Mouse (Mus musculus) kidney, adult 11 months (tissue): ENCODE measurements around the gene Fam241b.

Experiments
- DNase-seq: peaks from one replicate; pipeline ENCODE4 v3.0.0; 2022

Fam241b gene

GRCm38 (mm10) chr10:62143820-62144219 is at the start of gene Fam241b:
Gene Fam241b (minus strand): TSS chr10:62143920.
- DNase-seq: no peak

GRCm38 (mm10) chr10:62192701-62193157 is 49.0 kb upstream of the Fam241b start:
- peak; percentile 40 for DNase-seq

DNA sequence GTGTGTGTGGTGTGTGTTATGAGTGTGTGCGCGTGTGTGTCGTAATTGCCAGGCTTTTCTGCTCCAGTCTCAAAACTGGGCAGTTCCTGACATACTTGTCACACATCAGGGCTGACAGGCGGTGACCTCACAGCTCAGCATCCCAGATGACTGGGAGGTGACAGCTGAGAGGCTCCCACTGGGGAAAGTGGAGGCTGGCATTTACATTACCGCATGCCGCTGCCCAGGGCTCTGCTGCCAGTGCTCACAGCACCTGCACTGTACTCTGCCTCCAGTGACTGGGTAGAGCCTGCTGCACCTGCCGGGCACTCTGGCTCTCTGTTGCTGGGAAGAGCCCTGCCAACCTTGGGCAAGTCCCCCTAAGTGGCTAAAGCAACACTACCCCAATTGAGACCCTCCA is 47.1 kb upstream of the Fam241b start:
- no peak for DNase-seq

GRCm38 (mm10) chr10:62189910-62190309 is 46.2 kb upstream of the Fam241b start:
- no peak for DNase-seq

GRCm38 (mm10) chr10:62189303-62189702 is 45.6 kb upstream of the Fam241b start:
- DNase-seq: no peak

DNA sequence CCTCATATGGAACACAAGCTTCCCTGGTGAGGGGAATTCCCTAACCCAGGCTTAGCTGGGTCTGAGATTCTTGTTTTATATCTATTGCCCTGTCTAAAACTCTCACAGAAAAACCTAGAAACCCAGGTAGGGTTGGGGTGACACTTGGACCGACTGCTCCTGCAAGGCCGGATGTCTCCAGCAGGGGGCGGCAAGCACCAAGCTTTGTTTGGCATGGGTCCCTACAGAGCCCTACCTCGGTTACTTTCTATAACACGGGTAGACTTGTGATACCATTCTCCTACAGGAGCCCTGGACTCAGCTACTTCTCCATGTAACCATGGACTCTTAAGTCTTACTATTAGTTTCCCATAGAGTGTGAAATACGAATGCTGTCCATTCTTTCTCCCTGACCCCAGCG is 43.2 kb upstream of the Fam241b start:
- peak; percentile 69 for DNase-seq

- peak; percentile 91 for DNase-seq
Observed at GRCm38 (mm10) chr10:62183053-62183452, 39.3 kb upstream of the Fam241b start.

DNA sequence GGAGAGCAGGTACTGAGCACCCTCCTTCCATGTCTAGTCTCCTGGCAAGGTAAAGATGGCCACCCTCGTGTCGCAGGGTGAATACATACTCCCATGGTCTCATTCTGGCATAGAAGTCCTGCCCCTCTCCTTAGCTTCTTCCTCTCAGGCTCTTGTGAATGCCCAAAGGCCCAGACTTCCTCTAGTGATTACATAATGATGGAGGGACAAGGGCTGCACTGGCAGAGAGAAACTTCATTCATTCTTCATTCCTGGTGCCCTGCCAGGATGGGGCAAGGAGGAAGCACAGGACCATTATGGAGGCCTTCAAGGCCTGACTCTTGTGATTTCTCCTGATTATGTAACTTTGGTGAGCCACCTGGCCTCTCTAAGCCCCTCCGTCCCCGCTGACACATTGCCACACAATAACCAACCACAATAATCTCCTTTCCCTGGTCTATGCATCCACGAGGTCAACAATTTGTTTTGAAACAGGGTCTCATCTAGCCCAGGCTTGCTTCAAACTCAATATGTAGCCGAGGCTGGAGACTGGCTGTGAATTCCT is 38.8 kb upstream of the Fam241b start:
- no peak for DNase-seq

GRCm38 (mm10) chr10:62181701-62182100 is 38.0 kb upstream of the Fam241b start:
- no peak for DNase-seq

DNA sequence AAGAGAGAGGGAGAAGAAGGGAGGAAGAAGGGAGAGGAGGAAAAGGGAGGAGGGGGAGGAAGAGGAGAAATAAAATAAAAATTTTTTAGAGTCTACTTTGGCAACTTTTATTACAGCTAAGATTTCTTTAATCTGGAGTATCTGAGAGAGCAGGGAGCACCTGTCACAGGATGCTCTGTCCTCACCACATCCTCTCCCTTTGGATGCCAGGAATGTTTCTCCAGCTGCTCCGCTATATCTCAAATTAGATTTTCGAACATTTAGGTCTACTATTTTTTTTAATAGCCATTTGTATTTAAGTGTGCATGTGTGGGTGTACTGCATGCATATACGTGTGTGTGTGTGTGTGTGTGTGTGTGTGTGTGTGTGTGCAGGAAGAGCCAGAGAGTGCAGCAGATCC is 36.2 kb upstream of the Fam241b start:
- DNase-seq: no peak

DNA sequence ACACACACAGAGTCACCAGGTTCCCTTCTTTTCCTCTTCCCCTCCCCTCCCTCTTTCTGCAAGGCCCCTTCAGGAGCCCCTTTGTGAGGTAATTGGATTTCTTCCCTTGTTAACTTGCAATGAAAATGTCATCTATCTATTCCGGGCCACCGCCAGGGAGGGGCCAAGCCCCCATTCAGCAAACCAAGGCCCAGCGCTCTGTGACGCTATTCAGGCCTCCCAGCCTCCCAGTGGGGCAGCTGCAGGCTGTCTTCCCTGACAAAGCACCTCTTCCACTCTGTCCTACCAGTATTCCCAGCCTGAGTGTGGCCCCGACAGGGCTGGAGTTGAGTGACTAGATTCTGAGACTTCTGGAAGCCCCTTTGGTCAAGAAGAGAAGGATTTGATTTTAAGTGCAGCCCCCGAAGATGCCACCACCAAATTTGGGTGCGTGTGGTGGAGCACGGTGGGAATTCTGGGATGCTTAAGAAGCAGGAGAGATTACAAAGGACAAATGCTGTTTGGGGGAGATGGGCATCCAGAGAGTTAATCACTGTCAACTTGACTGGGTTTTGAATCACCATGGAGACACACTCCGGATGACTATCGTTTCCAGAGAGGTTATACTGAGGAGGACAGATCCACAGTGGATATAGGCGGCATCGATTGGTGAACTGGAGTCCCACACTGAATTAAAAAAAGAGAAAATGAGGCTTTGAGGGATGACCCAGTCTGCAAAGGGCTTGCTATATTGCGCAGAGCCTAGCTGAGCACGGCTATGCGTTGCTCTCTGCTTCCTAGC is 31.0 kb upstream of the Fam241b start:
- DNase-seq: no peak

- DNase-seq: no peak
Observed at GRCm38 (mm10) chr10:62173941-62174448, 30.3 kb upstream of the Fam241b start.

GRCm38 (mm10) chr10:62172841-62173553 is 29.3 kb upstream of the Fam241b start:
- no peak for DNase-seq

- DNase-seq: peak; percentile 17
Observed at GRCm38 (mm10) chr10:62162410-62162809, 18.7 kb upstream of the Fam241b start.

DNA sequence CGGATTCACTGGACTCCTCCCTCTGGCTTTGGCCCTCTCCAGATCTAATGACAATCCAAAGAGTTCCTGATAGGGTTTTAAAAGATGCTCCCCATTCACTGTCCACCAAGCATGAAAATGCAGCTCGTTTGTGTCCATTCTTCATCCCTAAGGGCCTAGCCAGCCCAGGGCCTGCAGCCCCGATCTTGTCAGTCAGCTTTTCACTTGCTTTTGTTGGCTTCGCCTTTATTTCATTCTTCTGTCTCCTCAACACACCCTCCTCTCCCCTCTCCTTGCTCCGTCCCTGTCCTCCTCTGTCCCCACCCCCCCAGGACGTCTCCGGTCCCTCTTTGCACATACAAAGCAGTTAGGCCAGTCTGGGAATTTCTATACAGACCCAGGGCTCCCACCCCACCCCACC is 6.2 kb upstream of the Fam241b start:
- no peak for DNase-seq

DNA sequence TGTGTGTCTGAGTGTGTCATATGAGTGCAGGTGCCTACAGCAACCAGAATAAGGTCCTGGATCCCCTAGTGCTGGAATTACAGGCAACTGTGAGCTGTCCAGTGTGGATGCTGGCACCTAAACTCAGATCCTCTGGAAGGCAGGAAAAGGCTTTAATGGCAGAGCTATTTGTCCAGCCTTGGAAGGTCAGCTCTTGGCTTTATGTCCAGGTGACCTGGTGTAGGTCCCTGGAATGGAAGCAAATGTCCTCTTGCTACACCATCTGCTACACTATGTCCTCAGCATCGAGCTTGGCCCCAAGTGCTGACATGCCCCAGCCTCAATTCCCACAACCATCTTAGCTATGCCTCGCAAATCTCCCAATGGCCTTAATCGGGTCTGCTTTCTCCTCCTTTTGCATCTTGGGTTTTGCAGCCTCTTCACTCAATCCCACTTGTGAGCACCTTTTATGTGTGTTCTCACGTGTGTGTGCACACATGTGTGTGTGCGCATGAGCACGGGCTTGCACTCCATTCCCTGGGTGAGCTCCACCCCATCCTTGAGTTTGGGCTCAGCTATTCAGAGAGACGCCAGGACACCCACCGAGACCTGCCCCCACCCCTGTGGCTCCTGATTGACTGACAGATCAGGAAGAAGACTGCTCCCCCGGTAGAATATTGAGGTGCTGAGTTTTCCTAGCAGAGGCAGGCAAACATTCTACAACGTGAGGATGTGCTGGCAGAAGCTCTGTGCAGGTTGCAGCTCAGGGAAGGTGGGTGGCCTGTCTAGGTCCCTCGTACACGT is 3.9 kb upstream of the Fam241b start:
- DNase-seq: no peak

- no peak for DNase-seq
Observed at GRCm38 (mm10) chr10:62145957-62146356, 2.2 kb upstream of the Fam241b start.

GRCm38 (mm10) chr10:62138040-62138439 is 5.7 kb downstream of the Fam241b start:
- no peak for DNase-seq

GRCm38 (mm10) chr10:62137150-62137549 is 6.6 kb downstream of the Fam241b start:
- DNase-seq: no peak

DNA sequence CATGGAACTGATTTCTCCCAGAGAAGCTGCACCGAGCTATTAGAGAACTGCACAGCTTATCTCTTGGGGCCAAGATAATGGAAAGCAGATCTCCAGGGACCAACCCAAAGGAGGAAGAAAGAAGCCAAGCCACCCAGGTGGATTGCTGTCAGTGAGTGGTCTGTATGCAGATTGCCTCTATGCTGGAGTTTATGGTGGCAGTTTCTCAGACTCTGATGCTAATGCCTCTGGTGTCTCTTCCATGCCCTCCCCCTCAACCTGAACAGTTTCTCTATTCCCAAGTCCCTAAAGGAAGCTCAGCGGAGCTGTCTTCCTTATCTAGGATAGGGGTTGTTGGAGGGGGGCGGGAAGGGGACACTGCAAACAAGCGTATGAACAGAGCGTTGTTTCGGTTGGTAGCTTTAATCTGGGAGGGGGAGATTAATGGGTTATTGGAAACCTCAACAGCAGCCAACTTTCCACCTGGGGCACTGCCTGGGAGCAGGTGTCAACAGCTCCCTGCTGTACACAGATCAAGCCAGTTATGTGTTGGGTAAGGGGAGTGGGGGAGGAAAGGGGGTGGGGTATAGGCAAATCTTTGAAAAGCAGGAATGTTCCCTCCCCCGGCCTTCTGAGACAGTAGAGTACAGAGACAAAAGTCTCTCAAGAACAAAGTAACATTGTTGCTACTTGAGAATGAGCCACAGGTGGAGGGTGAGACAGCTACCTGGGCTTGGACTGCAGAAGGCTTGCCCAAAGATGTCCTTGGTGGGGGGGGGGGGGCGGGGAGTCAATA is 7.8 kb downstream of the Fam241b start:
- DNase-seq: no peak

DNA sequence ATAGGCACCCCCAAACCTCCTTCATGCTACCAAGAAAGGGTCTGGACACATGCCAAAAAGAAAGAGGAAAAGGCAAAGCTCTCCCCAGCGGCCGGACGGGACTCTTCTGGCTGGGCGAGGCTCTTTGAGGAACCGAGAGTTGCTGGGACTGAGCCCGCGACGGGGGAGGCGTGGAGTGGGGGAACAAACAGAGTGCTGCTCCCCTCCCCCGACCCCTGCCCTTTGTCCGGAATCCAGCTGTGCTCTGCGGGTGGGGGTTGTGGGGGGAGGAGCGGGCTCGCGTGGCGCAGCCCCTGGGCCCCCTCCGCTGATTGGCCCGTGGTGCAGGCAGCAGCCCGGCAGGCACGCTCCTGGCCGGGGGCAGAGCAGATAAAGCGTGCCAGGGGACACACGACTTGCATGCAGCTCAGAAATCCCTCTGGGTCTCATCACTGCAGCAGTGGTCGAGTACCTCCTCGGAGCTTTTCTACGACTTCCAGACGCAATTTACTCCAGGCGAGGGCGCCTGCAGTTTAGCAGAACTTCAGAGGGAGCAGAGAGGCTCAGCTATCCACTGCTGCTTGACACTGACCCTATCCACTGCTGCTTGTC is 10.9 kb downstream of the Fam241b start, which contains the start of gene Neurog3:
Neurog3 (plus strand) TSS at position 400 of the 591 bp plus-strand sequence.
- DNase-seq: no peak
